Mouse (Mus musculus) forebrain, embryonic 12.5 days (tissue): Measurements from ENCODE around the gene Smco4. TPM values are rescaled to one million over a fixed set of nuclear protein-coding genes. Genes with fewer than 3 reads are reported as not detected.

ENCODE experiments used
- polyA plus RNA-seq: library from polyadenylated mRNA; unstranded; fragments of >200 nt; fragmentation: Nextera tagmentation; extraction: Ambion mirVana; gene quantifications from 2 replicates; pipeline ENCODE4 v1.2.1, GENCODE M21; 2016

Gene Smco4
- polyA plus RNA-seq, 1 experiment from 2014 or later: 2.6 TPM

Other genes with a start within 250 kb of the Smco4 start
- gene Med17, start 213.5 kb upstream of the Smco4 start, polyA plus RNA-seq: 44.6 and 49.1 TPM in 2 replicates
- 65.4 and 74.9 TPM in 2 replicates for gene Taf1d, start 187.2 kb upstream of the Smco4 start, polyA plus RNA-seq
- gene 4931406C07Rik, start 187.0 kb upstream of the Smco4 start, polyA plus RNA-seq: 7.0 and 8.9 TPM in 2 replicates
- gene Cep295, start 135.6 kb upstream of the Smco4 start, polyA plus RNA-seq: 23.5 and 27.2 TPM in 2 replicates
- gene Deup1, start 134.5 kb downstream of the Smco4 start, polyA plus RNA-seq: 1.2 and 3.0 TPM in 2 replicates
- gene Slc36a4, start 216.3 kb downstream of the Smco4 start, polyA plus RNA-seq: 22.3 and 24.4 TPM in 2 replicates